Comparison of ENCODE assay signal across 9 mouse cellular contexts in genomic region chr5:143017401-143017800, GRCm38 (mm10). TPM values are rescaled to one million over a fixed set of nuclear protein-coding genes. Genes with fewer than 3 reads are reported as not detected.
DNase-seq lines count a peak whose midpoint lies in the region; ATAC-seq and TF ChIP-seq lines count a peak whose summit lies in the region.
"Had no signal": no experiment of that assay in that cellular context is flagged by ENCODE, and none has a peak within 500 bp of the region (broad histone marks: within the 10 kb centered on the region; RNA-seq: fewer than 3 reads in every experiment).

No protein-coding gene starts in this region.

- H3K9me3 ChIP-seq in heart, embryonic 16.5 days (replicated peaks; ENCODE audit: control insufficient read depth, low read length): no peaks in the 10 kb centered on the region

- DNase-seq in lung, adult 18-20 months: peak; percentile 10 to 26
- no peak for DNase-seq in lung, adult 2 months
- DNase-seq in kidney, postnatal 10 days: peak; percentile 40
- peak; percentile 16 to 37 for DNase-seq in lung, postnatal 4 days
- DNase-seq in MN1 (ENCODE audit: low spot score): no peak
- no peak for DNase-seq in adrenal gland, postnatal 14 days
- DNase-seq in left cerebral cortex, adult 9 months (ENCODE audit: low spot score in 2 of 2): no peak
- DNase-seq: cerebellum, postnatal 25 days had no signal

- WGBS in lung, adult 2 months: 54% methylated on average over 5 of the region's 5 CpGs
- WGBS in heart, embryonic 16.5 days: 62% methylated on average over 5 of the region's 5 CpGs

- 0 out of 2 replicates have a peak, but pooled peaks have one; percentile 58 for ATAC-seq in heart, embryonic 16.5 days (replicated peaks; ENCODE audit: extremely low read depth, insufficient read depth, low FRiP score)

- no peak overlapping the region for H3K4me2 ChIP-seq in heart, embryonic 16.5 days (ENCODE audit: low read depth, low read length)

- TF ChIP-seq CTCF in lung, adult 2 months (IDR thresholded peaks at IDR 0.05; ENCODE audit: insufficient read depth, low read length): no peak

- no peak overlapping the region for H3K9ac ChIP-seq in heart, embryonic 16.5 days (ENCODE audit: low read length)

- no peak for TF ChIP-seq POLR2A in lung, adult 2 months (IDR thresholded peaks at IDR 0.05; ENCODE audit: borderline replicate concordance, extremely low read depth, low read depth, low read length)

- H3K36me3 ChIP-seq in heart, embryonic 16.5 days (ENCODE audit: control insufficient read depth, insufficient read depth): peaks cover 30% of the 10 kb centered on the region

- H3K27me3 ChIP-seq in heart, embryonic 16.5 days (ENCODE audit: control insufficient read depth, insufficient read depth, low read length): no peaks in the 10 kb centered on the region

- H3K4me3 ChIP-seq in lung, adult 2 months (replicated peaks; ENCODE audit: extremely low read depth, low read depth, low read length): no peak overlapping the region
- H3K4me3 ChIP-seq in heart, embryonic 16.5 days (ENCODE audit: low read length): no peak overlapping the region

- peak overlapping the region; percentile 74 for H3K27ac ChIP-seq in heart, embryonic 16.5 days (ENCODE audit: low read length)

- H3K4me1 ChIP-seq in lung, adult 2 months (ENCODE audit: control insufficient read depth, insufficient read depth, low read length): no peaks in the 10 kb centered on the region
- H3K4me1 ChIP-seq in heart, embryonic 16.5 days (ENCODE audit: control insufficient read depth, insufficient read depth, low read length): peaks cover 9% of the 10 kb centered on the region

RNA-seq across cellular contexts. Expression of gene Fscn1, which starts 57.3 kb away (rescaled TPM):
- 21.0 and 26.3 TPM in 2 replicates for polyA plus RNA-seq in lung, adult 2 months (2012; rRNA removed)
- 115 and 129 TPM in 2 replicates for polyA plus RNA-seq in heart, embryonic 16.5 days (2015; fragmentation: Nextera tagmentation; extraction: Ambion mirVana)
- 62.0 and 75.3 TPM in 2 replicates for total RNA-seq in adrenal gland, postnatal 14 days (2021)

Comparison
In these comparisons a context has a peak if more than half of its experiments do, and no peak if none do; other contexts are left out.
1. DNase-seq: peak in lung, adult 18-20 months (2 of 2), kidney, postnatal 10 days (single experiment) and lung, postnatal 4 days (2 of 2); none in lung, adult 2 months (single experiment), MN1 (single experiment), adrenal gland, postnatal 14 days (single experiment) and left cerebral cortex, adult 9 months (0 of 2).